Mouse (Mus musculus) forebrain, postnatal 0 days (tissue): ENCODE data around the gene Hint1. TPM values are rescaled to one million over a fixed set of nuclear protein-coding genes. Genes with fewer than 3 reads are reported as not detected.

Experiments used
- ATAC-seq: fragments of 200-750 bp; cut with Nextera tagmentation; 2 replicates; pipeline ENCODE4 v1.8.0; 2017; ENCODE audit warnings: mild to moderate bottlenecking, moderate library complexity
- DNase-seq: peaks from one replicate; pipeline ENCODE4 v3.0.0-alpha.2; 2015
- H3K27ac ChIP-seq: fragments of 300-500 bp; sonication (generic); 2 replicates; pipeline ENCODE4 v1.5.1; 2014; ENCODE audit warnings: low read depth, mild to moderate bottlenecking, antibody characterized with exemption, low read length, moderate library complexity, mixed read lengths
- H3K27me3 ChIP-seq: fragments of 300-500 bp; sonication (generic); 2 replicates; pipeline ENCODE4 v1.6.1; 2014; ENCODE audit warnings: mild to moderate bottlenecking, low read length, mixed read lengths; ENCODE audit not compliant: insufficient read depth
- H3K36me3 ChIP-seq: fragments of 300-500 bp; sonication (generic); 2 replicates; pipeline ENCODE4 v1.6.1; 2014; ENCODE audit warnings: mild to moderate bottlenecking, moderate library complexity; ENCODE audit not compliant: insufficient read depth
- H3K4me1 ChIP-seq: fragments of 300-500 bp; sonication (generic); 2 replicates; pipeline ENCODE4 v1.6.1; 2014; ENCODE audit warnings: antibody characterized with exemption; ENCODE audit not compliant: insufficient read depth
- H3K4me2 ChIP-seq: fragments of 300-500 bp; sonication (generic); 2 replicates; pipeline ENCODE4 v1.6.1; 2014; ENCODE audit warnings: low read depth, mild to moderate bottlenecking, moderate library complexity
- H3K4me3 ChIP-seq: fragments of 300-500 bp; sonication (generic); 2 replicates; pipeline ENCODE4 v1.5.1; 2014; ENCODE audit warnings: low read depth, low read length, mixed read lengths
- H3K9ac ChIP-seq: fragments of 300-500 bp; sonication (generic); 2 replicates; pipeline ENCODE4 v1.6.1; 2014; ENCODE audit warnings: mild to moderate bottlenecking
- H3K9me3 ChIP-seq: fragments of 300-500 bp; sonication (generic); 2 replicates; pipeline ENCODE4 v1.6.1; 2016; ENCODE audit warnings: low read length
- CTCF ChIP-seq: sonication (generic); IDR thresholded peaks from 2 replicates; pipeline ENCODE4 v1.5.1; 2016; ENCODE audit warnings: antibody characterized with exemption, control low read depth, low read depth
- WGBS: fragments of 180-500 bp; shearing (Covaris S2); extraction: QIAGEN DNeasy Blood & Tissue Kit; methylation state at CpG from one replicate; pipeline ENCODE4 v1.1.7; 2014; 5-methylcytosine and 5-hydroxymethylcytosine counted together
- polyA plus RNA-seq: library from polyadenylated mRNA; unstranded; fragments of >200 nt; fragmentation: Nextera tagmentation; extraction: Ambion mirVana; gene quantifications from 2 replicates; pipeline ENCODE4 v1.2.1, GENCODE M21; 2015
- total RNA-seq: library from RNA; depleted of rRNA; stranded (reverse); fragments of >200 nt; gene quantifications from 2 replicates; pipeline ENCODE4 v1.2.3, GENCODE M21; 2014

The Hint1 gene
- total and polyA plus RNA-seq, 2 experiments from 2014 or later, result 622 to 1,041 TPM

DNA sequence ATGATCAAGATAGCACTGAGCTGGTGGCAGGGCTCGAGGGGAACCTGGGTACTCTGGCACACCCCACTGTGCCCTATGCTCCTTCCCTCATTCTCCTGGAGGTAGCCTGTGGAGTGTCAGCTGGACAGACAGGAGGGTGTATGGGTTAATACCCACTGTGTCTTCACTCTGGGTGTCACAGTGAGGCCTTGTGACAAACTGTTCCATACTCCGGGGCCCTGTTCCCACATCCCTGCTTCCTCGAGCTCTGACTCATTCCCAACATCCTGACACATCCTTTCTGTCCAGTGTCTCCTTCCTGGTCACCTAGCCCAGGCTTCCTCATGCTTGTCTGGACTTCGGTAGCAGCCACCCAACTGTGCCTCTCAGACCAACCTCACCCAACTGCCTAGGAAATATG is 40.3 kb downstream of the Hint1 start:
- WGBS, result 77% methylated on average over 4 of the region's 4 CpGs
- ATAC-seq, result no peak

GRCm38 (mm10) chr11:54907259-54907658 is 41.1 kb downstream of the Hint1 start:
- H3K27ac ChIP-seq, result no peak overlapping the region
- ATAC-seq (no peak), DNase-seq (no peak)
- H3K36me3 ChIP-seq, result 0 out of 2 replicates have a peak, but pooled peaks cover 4% of the 10 kb centered on the region
- H3K4me1 ChIP-seq, result no peaks in the 10 kb centered on the region
- H3K9me3 ChIP-seq, result no peaks in the 10 kb centered on the region
- no peak overlapping the region for H3K9ac ChIP-seq
- no peak overlapping the region for H3K4me2 ChIP-seq
- no peaks in the 10 kb centered on the region for H3K27me3 ChIP-seq
- TF ChIP-seq CTCF, result no peak
- H3K4me3 ChIP-seq, result no peak overlapping the region
- WGBS, result 91% methylated on average over 5 of the region's 5 CpGs

More for the DNA sequence above, 40.3 kb downstream of the Hint1 start:
- Histone ChIP-seq H3K27me3 (no peaks in the 10 kb centered on the region), H3K4me2 (no peak overlapping the region), H3K9me3 (no peaks in the 10 kb centered on the region), H3K4me1 (no peaks in the 10 kb centered on the region), H3K36me3 (0 out of 2 replicates have a peak, but pooled peaks cover 4% of the 10 kb centered on the region), H3K27ac (no peak overlapping the region), H3K9ac (no peak overlapping the region), H3K4me3 (no peak overlapping the region)
- no peak for DNase-seq
- no peak for TF ChIP-seq CTCF

DNA sequence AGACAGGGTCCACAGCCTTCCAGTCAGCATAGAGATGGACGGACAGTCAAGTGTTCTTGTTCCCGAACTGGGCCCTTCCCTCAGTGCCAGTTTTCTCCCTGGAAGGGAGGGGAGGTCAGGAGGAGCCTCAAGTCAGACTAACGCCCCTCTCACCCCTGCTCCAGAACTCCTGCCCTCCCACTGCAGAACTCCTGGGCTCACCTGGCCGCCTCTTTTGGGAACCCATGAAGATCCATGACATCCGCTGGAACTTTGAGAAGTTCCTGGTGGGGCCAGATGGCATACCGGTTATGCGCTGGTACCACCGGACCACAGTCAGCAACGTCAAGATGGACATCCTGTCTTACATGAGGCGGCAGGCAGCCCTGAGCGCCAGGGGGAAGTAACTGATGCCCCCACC is 43.1 kb downstream of the Hint1 start:
- Histone ChIP-seq H3K4me1 (no peaks in the 10 kb centered on the region), H3K9ac (no peak overlapping the region), H3K4me3 (no peak overlapping the region), H3K27me3 (no peaks in the 10 kb centered on the region), H3K9me3 (no peaks in the 10 kb centered on the region), H3K4me2 (no peak overlapping the region), H3K27ac (no peak overlapping the region), H3K36me3 (peaks cover 9% of the 10 kb centered on the region; the same call in 1 of the 2 replicates)
- DNase-seq (no peak), ATAC-seq (no peak)
- WGBS, result 94% methylated on average over 11 of the region's 11 CpGs
- TF ChIP-seq CTCF, result no peak

GRCm38 (mm10) chr11:54910081-54910665 is 44.0 kb downstream of the Hint1 start:
- H3K27me3 ChIP-seq, result no peaks in the 10 kb centered on the region
- no peak overlapping the region for H3K4me3 ChIP-seq
- TF ChIP-seq CTCF, result no peak
- DNase-seq, result no peak
- no peaks in the 10 kb centered on the region for H3K4me1 ChIP-seq
- 87% methylated on average over 12 of the region's 12 CpGs for WGBS
- ATAC-seq, result no peak
- peaks cover 11% of the 10 kb centered on the region; the same call in 1 of the 2 replicates for H3K36me3 ChIP-seq
- no peak overlapping the region for H3K4me2 ChIP-seq
- H3K9me3 ChIP-seq, result no peaks in the 10 kb centered on the region
- H3K9ac ChIP-seq, result no peak overlapping the region
- no peak overlapping the region for H3K27ac ChIP-seq

DNA sequence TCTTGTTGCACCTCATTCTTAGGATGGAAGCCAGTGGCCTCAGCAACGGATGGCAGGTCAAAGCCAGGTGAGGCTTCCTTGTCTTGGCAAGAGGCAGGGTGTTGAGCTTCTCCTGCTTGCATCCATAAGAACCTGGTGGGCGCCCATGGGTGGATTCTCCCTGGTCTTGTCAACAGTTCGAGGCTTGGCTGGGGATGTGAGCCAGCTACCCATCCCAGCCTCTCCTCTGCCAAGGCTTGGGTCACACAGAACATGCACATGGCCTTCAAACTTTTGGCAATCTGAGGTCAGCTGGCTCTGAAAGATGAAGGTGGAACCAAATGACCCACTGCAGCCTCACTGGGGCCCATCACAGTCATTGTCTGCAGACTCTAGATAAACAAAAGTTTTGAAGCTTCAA is 45.0 kb downstream of the Hint1 start:
- Histone ChIP-seq H3K4me3 (no peak overlapping the region), H3K36me3 (peaks cover 11% of the 10 kb centered on the region; the same call in 1 of the 2 replicates), H3K27ac (no peak overlapping the region), H3K9ac (no peak overlapping the region), H3K9me3 (no peaks in the 10 kb centered on the region), H3K4me2 (no peak overlapping the region), H3K4me1 (no peaks in the 10 kb centered on the region), H3K27me3 (no peaks in the 10 kb centered on the region)
- WGBS, result 91% methylated on average over 3 of the region's 3 CpGs
- ATAC-seq, result no peak
- no peak for TF ChIP-seq CTCF
- no peak for DNase-seq

DNA sequence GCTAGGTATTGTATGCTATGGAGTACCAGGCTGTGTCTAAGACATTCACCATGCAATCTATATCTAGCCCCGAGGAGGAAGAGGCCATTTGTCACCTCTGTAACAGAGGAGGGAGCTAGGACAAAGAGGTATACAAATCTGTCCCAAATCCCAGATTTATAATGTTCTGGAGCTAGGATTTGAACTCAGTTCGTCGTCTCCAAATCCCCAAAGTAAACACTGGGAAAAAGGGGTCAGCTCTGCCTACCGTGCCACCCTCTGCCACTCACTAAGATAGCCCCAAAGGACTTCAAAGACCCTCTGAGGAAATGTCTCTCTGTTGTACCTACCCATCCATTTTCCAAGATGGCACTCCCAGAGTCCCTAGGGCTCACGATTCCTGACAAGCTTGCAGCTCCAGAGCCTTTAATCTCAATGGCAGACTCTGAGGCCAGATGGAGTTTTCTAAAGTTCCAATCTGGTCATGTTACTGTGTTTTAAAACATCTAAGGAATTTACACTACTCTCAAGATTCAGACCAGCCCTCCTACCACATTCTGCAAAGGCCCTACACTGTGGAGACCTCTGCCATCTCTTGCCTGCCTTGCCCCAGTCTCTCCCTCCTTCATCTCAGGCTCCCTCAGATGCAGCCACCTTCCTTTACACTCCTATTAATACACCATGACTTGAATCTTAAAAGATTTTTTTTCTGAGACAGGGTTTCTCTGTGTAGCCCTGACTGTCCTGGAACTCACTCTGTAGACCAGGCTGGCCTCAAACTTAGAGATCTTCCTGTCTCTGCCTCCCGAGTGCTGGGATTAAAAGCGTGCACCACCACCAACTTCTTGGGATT is 45.7 kb downstream of the Hint1 start:
- H3K4me2 ChIP-seq, result no peak overlapping the region
- H3K4me3 ChIP-seq, result no peak overlapping the region
- DNase-seq, result no peak
- H3K9ac ChIP-seq, result no peak overlapping the region
- no peaks in the 10 kb centered on the region for H3K4me1 ChIP-seq
- no peaks in the 10 kb centered on the region for H3K27me3 ChIP-seq
- H3K27ac ChIP-seq, result no peak overlapping the region
- no peak for ATAC-seq
- TF ChIP-seq CTCF, result no peak
- peaks cover 15% of the 10 kb centered on the region for H3K36me3 ChIP-seq
- H3K9me3 ChIP-seq, result no peaks in the 10 kb centered on the region
- 89% methylated on average over 7 of the region's 7 CpGs for WGBS
